Mouse (Mus musculus) heart, postnatal 0 days (tissue): ENCODE data around the gene Ccdc155.

Experiments
- CTCF ChIP-seq: IDR thresholded peaks from 2 replicates; pipeline ENCODE4 v1.5.1; 2016; ENCODE audit warnings: antibody characterized with exemption, control low read depth, low read depth
- EP300 ChIP-seq: IDR thresholded peaks from 2 replicates; pipeline ENCODE4 v1.6.1; 2016; ENCODE audit warnings: antibody characterized with exemption, low read depth

DNA sequence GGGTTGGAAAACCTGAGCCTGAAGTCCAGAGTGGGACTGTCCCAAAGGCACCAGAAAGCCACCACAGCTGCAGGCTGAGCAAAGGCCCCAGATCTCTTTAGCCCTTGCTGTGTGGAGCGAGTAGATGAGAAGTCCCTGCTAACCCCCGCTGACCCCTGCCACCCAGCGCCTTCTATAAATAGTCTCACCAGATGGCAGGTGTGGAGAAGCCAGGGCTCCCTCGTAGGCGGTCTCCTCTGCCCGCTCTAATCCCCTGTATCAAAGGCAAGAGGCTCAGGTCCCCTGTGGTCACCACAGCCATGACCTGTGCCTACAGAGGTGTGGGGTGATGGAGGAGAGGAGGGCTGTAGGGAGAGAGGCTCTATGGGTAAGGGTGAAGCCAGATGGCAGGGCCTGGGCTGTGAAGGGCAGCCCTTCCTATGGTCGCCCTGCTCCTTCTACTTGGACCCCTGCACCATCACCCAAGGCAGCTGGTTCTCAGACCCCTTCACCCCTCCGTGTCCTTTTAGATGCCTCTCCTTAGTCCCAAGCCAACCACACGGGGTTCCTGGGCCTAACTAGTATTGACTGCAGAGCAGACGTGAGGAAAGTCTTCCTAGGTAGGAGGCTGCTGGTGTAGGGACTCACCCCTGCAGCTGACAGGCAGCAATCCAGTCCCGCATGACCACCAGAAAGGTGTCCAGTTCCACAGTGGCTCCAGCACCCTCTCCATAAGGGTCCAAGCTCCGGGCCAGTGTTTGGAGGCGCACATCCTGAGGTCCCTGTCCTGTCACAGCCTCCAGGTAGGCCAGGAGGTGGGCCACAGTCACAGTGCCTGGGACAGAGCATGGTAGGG is 9.1 kb downstream of the Ccdc155 start:
- no peak for TF ChIP-seq CTCF
- no peak for TF ChIP-seq EP300
